Mouse (Mus musculus): ENCODE data around the gene Slc16a14. TPM values are rescaled to one million over a fixed set of nuclear protein-coding genes. Genes with fewer than 3 reads are reported as not detected.

The Slc16a14 gene
- total RNA-seq, 2 experiments from 2014 or later: 0.17 TPM; not detected in 1

- DNase-seq: no peak
- intact Hi-C loops (cut with DNase I): no loop called here
Observed at GRCm38 (mm10) chr1:84915010-84915409, 19.9 kb downstream of the Slc16a14 start.

DNA sequence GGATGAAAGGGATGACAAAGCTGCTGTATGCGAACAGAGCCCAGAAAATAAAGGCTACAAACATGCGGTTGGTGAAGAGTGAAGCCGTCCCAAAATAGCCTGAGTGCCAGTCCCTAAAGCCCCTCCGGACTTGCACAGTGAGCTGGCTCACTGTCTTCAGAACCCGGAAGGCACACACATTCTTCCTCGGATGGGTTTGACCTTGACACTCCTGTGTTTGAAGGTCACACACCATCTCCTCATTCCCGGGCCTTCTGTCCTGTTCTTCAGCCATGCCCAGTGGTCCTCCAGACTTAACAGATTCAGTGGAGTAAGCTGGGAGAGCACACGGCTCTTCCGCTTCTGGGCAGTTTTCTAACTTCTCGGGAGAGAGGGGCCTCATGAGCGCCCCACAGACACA lies 22.4 kb downstream of the Slc16a14 start:
- DNase-seq: no peak
- intact Hi-C loops (cut with DNase I): no loop called here

- intact Hi-C loops (cut with DNase I): no loop called here
- DNase-seq: no peak
Observed at GRCm38 (mm10) chr1:84910177-84910804, 24.6 kb downstream of the Slc16a14 start.

- intact Hi-C loops (cut with DNase I): no loop called here
- no peak for DNase-seq
Observed at GRCm38 (mm10) chr1:84904467-84904866, 30.5 kb downstream of the Slc16a14 start.

DNA sequence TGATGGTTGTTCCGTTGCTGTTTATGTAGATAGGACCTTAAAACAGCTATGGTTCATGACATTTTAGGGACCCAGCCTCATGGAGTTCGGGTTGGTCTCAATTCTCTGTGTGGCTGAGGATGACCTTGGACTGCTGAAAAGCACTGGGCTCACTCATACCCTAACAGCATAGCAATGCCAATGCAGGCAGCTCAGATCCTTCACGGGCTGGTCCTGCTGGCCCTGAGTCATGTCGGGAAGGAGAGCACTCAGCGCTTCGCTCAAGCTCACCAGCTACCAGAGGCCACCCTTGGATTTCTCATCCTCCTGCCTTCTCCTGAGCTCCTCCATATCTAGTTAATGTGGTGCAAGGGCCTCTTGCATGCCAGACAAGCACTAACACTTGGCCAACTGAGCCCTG lies 35.8 kb downstream of the Slc16a14 start:
- intact Hi-C loops (cut with DNase I): no loop called here

GRCm38 (mm10) chr1:84897364-84897763 lies 37.6 kb downstream of the Slc16a14 start:
- DNase-seq: no peak
- intact Hi-C loops (cut with DNase I): no loop called here

More for the DNA sequence above, 35.8 kb downstream of the Slc16a14 start:
- no peak for DNase-seq

- intact Hi-C loops (cut with DNase I): no loop called here
- DNase-seq: no peak
Observed at GRCm38 (mm10) chr1:84891746-84892145, 43.2 kb downstream of the Slc16a14 start.

DNA sequence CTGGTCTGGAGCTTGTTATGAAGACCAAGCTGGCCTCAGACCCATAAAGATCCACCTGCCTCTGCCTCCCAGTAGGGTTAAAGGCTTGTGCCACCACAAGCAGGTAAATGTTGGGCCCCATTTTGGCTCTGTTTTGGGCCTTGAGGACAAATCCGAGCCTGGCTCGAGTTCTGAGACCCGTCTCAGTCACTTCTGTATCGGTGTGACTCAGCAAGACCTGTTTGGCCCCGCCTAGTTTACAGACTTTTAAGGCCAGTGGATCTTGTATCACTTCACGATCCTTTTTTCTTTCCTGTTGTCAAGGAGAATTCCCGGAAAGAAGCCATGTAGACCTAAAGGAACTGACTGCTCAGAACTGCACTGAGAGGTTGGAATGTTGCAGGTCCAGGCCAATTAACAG lies 44.4 kb downstream of the Slc16a14 start:
- DNase-seq: no peak
- intact Hi-C loops (cut with DNase I): no loop called here

DNA sequence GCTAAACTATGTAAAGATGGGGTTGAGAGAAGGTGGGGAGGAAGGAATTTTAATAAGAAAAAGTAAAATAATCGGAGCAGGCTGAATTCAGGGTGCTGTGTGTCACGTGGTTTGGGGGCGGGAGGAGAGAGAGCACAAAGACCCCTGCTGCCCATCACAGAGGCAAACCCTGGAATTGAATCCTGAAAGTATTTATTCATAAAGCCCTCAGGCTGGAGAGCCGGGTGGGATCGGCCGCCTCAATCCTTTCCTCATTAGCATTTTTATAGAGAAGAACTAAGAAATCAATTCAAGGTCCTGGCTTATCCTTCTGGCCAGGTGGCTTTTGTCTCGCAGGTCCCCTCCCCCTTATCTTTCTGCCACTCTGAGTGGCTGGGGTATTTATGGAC lies 44.9 kb downstream of the Slc16a14 start:
- no peak for DNase-seq

GRCm38 (mm10) chr1:84889330-84890004 lies 45.5 kb downstream of the Slc16a14 start:
- no peak for DNase-seq
- intact Hi-C loops (cut with DNase I): loop anchor here (5.0 kb wide), 1 partner anchor 157 kb away; no protein-coding TSS in a partner anchor

More for the DNA sequence above, 44.9 kb downstream of the Slc16a14 start:
- intact Hi-C loops (cut with DNase I): no loop called here

DNA sequence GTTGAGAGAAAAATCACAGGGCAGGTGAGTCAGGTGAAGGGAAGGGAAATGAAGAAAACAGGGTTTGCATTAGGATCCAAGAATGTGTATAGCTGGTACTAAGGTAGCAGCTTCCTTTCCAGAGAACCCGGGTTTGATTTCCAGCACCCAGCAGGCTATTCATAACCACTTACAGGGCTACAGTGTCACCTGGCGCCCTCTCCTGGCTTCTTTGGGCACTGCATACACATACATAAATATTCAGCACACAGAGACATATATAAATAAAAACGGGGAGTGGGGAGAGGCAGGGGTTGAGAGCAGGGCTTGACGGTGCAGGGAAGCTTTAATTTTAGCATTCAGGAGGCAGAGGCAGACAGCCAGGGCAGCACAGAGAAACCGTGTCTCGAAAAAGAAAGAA lies 49.0 kb downstream of the Slc16a14 start:
- intact Hi-C loops (cut with DNase I): loop anchor here (5.0 kb wide), 1 partner anchor 154 kb away; no protein-coding TSS in a partner anchor
- DNase-seq: no peak

- intact Hi-C loops (cut with DNase I): loop anchor here (5.0 kb wide), 1 partner anchor 153 kb away; no protein-coding TSS in a partner anchor
- peak; percentile 7 to 30 for DNase-seq
Observed at GRCm38 (mm10) chr1:84885174-84885573, 49.8 kb downstream of the Slc16a14 start.

GRCm38 (mm10) chr1:84883889-84884288 lies 51.0 kb downstream of the Slc16a14 start:
- intact Hi-C loops (cut with DNase I): no loop called here
- DNase-seq: no peak

GRCm38 (mm10) chr1:84882937-84883336 lies 52.0 kb downstream of the Slc16a14 start:
- intact Hi-C loops (cut with DNase I): no loop called here

DNA sequence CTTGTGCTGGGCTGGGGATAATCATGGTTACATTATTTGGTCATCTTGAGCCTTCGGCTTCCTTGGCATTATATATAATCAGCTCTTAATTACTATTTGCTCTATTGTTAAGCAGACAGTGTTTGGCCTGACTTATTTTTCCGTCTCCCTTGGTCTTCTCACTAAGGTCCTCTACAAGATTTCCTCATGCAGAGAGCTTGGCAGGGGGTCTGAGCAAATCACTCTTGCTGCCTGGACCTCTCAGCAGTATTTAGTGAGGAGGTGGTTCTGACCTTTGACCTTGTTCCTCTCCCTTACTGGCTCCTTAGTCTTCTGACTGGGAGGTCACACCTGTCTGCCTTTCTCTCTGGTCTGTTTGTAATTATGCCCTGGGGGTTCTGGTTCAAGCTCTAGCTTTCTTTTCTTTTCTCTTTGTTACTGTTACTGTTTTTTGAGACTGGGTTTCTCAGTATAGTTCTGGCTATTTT lies 52.8 kb downstream of the Slc16a14 start:
- intact Hi-C loops (cut with DNase I): no loop called here
- no peak for DNase-seq

More at GRCm38 (mm10) chr1:84882937-84883336, 52.0 kb downstream of the Slc16a14 start:
- no peak for DNase-seq

DNA sequence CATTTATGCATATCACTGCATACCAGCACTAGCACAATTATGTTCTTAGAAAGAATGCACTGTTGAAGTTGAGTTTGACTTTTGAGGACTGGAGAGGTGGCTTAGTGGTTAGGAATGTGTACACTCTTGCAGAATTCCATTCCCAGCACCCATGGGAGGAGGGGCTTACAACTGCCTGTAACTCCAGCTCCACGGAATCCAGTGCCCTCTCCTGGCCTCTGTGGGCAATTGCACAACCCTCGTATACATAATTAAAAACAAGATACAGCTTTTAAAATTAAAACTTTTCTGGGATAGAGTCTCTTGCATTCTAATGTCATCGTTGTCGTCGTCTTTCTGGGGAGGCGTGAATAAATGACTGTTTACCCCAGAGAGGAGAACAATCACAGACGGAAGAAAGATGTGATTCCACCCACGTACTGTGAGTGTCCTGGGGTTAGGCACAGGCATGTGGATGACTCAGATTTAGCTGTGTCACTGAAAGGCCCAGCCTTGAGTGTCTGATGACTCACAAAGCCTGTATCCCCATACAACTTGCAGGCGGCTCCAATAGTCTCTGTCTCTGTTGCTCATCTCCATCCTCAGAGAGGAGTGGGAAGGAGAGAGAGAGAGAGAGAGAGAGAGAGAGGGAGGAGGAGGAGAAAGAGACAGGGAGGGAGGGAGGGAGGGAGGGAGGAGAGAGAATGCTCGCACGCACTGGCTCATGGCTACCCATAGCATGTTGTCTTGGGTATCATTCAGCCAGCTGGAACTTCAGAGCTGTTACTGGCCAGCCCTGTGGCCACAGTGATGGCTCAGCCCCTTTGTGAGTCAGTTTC lies 53.5 kb downstream of the Slc16a14 start:
- no peak for DNase-seq
- intact Hi-C loops (cut with DNase I): no loop called here

DNA sequence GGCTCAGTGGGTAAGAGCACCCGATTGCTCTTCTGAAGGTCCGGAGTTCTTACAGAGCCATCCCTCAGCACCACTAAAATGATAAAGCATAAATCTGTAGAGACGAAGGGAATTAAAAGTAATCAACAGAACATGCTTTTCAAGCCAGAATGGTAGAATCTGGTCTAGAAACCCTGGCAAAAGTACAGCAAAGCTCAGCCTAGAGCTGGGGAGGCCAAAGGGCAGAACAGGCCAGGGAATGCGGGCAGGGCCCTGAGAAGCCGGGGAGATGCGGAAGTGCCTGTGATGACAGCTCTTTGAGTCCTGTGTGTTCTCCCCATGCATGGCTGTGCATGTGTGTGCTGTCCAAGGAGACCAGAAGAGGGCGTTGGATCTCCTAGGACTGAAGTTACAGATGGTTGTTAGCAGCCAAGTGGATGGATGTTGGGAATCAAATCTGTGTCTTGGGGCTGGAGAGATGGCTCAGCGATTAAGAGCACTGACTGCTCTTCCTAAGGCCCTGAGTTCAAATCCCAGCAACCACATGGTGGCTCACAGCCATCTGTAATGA lies 55.3 kb downstream of the Slc16a14 start:
- intact Hi-C loops (cut with DNase I): no loop called here
- DNase-seq: no peak

DNA sequence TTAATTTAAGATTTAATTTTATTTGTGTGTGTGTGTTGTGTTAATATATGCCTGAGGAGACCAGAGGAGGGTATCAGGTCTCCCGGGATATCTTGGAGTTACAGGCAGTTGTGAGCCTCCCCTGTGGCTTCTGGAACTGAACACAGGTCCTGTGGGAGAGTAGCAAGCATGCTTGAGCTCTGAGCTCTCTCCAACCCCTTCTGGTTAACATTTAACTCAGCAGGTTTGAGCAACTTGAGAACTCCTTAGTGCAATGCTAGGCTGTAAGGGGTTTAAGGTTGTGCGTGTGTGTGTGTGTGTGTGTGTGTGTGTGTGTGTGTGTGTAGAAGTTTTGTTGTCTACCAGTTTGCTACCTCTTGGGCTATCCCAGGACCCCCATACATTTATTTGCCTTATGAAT lies 57.3 kb downstream of the Slc16a14 start:
- no peak for DNase-seq
- intact Hi-C loops (cut with DNase I): no loop called here

DNA sequence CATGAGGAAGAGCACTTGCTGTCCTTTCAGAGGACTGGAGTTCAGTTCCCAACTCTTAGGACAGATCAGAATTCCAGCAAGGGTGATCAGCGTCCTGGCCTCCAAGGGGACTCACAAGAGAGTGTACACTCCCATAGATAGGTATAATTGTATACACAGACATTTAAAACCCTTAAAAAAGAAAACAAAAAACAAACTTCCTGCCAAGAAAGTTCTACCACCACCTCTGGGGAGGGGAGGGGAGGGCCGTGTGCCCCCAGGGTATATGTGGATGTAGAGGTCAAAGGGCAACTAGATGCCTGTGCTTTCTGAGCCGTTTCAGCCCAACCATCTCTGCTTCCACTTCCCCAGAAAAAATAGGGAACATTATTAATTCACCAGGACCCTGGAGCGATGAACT lies 62.0 kb downstream of the Slc16a14 start:
- intact Hi-C loops (cut with DNase I): no loop called here
- no peak for DNase-seq

DNA sequence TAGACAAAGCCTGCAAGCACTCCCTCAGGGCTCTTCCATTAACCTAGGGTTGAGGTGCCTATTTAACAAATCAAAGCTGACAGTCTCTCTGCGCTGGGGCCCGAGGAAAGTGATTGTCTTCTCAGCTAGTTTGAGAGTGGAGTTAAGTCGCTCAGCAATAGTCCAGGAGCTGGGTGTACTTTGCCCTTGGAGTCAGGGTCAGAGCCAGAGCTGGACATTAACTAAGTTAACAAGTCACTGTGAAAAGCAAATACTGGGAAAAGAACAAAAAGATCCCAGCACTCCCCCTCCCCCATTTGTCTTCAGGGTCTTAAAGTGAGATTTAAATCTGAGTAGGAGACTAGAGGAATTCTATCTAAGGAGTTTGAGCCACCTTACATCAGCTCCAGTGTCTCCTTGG lies 62.8 kb downstream of the Slc16a14 start:
- DNase-seq: no peak
- intact Hi-C loops (cut with DNase I): no loop called here

- intact Hi-C loops (cut with DNase I): no loop called here
- no peak for DNase-seq
Observed at GRCm38 (mm10) chr1:84871131-84871530, 63.8 kb downstream of the Slc16a14 start.

Data from heart, postnatal 10 days (tissue).